Mouse (Mus musculus) E14TG2a.4 (cell line): Measurements from ENCODE around the gene Xkr7.
A peak's percentile ranks its signal among the peaks of the same experiment; 100 is the strongest.

Source experiments
- H3K27me3 ChIP-seq: 2 replicates; pipeline ENCODE4 v1.6.1; 2014; ENCODE audit warnings: low read length, control low read depth; ENCODE audit not compliant: insufficient read depth
- H3K36me3 ChIP-seq: 2 replicates; pipeline ENCODE4 v1.6.1; 2014; ENCODE audit warnings: low read length, control low read depth; ENCODE audit not compliant: insufficient read depth
- H3K4me1 ChIP-seq: replicated peaks from 2 replicates; pipeline ENCODE4 v1.6.1; 2014; ENCODE audit warnings: low read depth, low read length, control low read depth
- H3K4me3 ChIP-seq: replicated peaks from 2 replicates; pipeline ENCODE4 v1.5.1; 2014; ENCODE audit warnings: mild to moderate bottlenecking, low read length
- H3K9me3 ChIP-seq: 2 replicates; pipeline ENCODE4 v1.6.1; 2014; ENCODE audit warnings: low read length, control low read depth
- CTCF ChIP-seq: conservative IDR thresholded peaks from 2 replicates; pipeline ENCODE4 v1.5.1; 2014; ENCODE audit warnings: low read length
- NANOG ChIP-seq: IDR thresholded peaks from 2 replicates; pipeline ENCODE4 v1.6.1; 2014; ENCODE audit warnings: borderline replicate concordance, low read length, mixed read lengths
- POU5F1 ChIP-seq: IDR thresholded peaks from 2 replicates; pipeline ENCODE4 v1.6.1; 2014; ENCODE audit warnings: low read length, borderline replicate concordance

Gene Xkr7

GRCm38 (mm10) chr2:153047828-153048465 lies 16.3 kb downstream of the Xkr7 start:
- peaks cover 63% of the 10 kb centered on the region for H3K27me3 ChIP-seq
- H3K4me3 ChIP-seq = no peak overlapping the region
- no peaks in the 10 kb centered on the region for H3K9me3 ChIP-seq
- H3K4me1 ChIP-seq = peaks cover 29% of the 10 kb centered on the region
- no peaks in the 10 kb centered on the region for H3K36me3 ChIP-seq
- TF ChIP-seq CTCF = peak; percentile 83
- no peak for TF ChIP-seq POU5F1

GRCm38 (mm10) chr2:153049288-153049996 lies 17.8 kb downstream of the Xkr7 start:
- Histone ChIP-seq H3K4me3 (no peak overlapping the region), H3K9me3 (no peaks in the 10 kb centered on the region), H3K36me3 (no peaks in the 10 kb centered on the region), H3K27me3 (peaks cover 68% of the 10 kb centered on the region), H3K4me1 (peaks cover 41% of the 10 kb centered on the region)
- TF ChIP-seq CTCF = no peak
- TF ChIP-seq NANOG = no peak
- TF ChIP-seq POU5F1 = no peak

- Histone ChIP-seq H3K4me1 (peaks cover 46% of the 10 kb centered on the region), H3K27me3 (peaks cover 73% of the 10 kb centered on the region), H3K36me3 (no peaks in the 10 kb centered on the region), H3K4me3 (no peak overlapping the region), H3K9me3 (no peaks in the 10 kb centered on the region)
- TF ChIP-seq CTCF (no peak), POU5F1 (no peak), NANOG (no peak)
These were observed 18.3 kb downstream of the Xkr7 start for GRCm38 (mm10) chr2:153049997-153050358.

GRCm38 (mm10) chr2:153051095-153051494 lies 19.4 kb downstream of the Xkr7 start:
- Histone ChIP-seq H3K4me3 (no peak overlapping the region), H3K36me3 (no peaks in the 10 kb centered on the region), H3K4me1 (peaks cover 51% of the 10 kb centered on the region), H3K27me3 (peaks cover 68% of the 10 kb centered on the region), H3K9me3 (no peaks in the 10 kb centered on the region)
- TF ChIP-seq CTCF (no peak), POU5F1 (no peak), NANOG (no peak)

GRCm38 (mm10) chr2:153051537-153051936 lies 19.9 kb downstream of the Xkr7 start:
- Histone ChIP-seq H3K36me3 (no peaks in the 10 kb centered on the region), H3K4me3 (no peak overlapping the region), H3K4me1 (peaks cover 51% of the 10 kb centered on the region), H3K9me3 (no peaks in the 10 kb centered on the region), H3K27me3 (peaks cover 67% of the 10 kb centered on the region)
- TF ChIP-seq POU5F1 (no peak), NANOG (no peak), CTCF (no peak)

- H3K27me3 ChIP-seq = peaks cover 75% of the 10 kb centered on the region
- H3K9me3 ChIP-seq = no peaks in the 10 kb centered on the region
- peak overlapping the region; percentile 70 for H3K4me3 ChIP-seq
- TF ChIP-seq POU5F1 (no peak), CTCF (peak; percentile 30; the same call in 1 of the 2 replicates), NANOG (no peak)
- H3K36me3 ChIP-seq = no peaks in the 10 kb centered on the region
- H3K4me1 ChIP-seq = peaks cover 46% of the 10 kb centered on the region
These were observed 21.2 kb downstream of the Xkr7 start for GRCm38 (mm10) chr2:153052700-153053351.

- TF ChIP-seq POU5F1 = no peak
- no peak for TF ChIP-seq CTCF
- TF ChIP-seq NANOG = no peak
- Histone ChIP-seq H3K9me3 (no peaks in the 10 kb centered on the region), H3K27me3 (peaks cover 86% of the 10 kb centered on the region), H3K36me3 (no peaks in the 10 kb centered on the region), H3K4me1 (peaks cover 40% of the 10 kb centered on the region), H3K4me3 (peak overlapping the region; percentile 67; the same call in 1 of the 2 replicates)
These were observed 22.2 kb downstream of the Xkr7 start for GRCm38 (mm10) chr2:153053896-153054295.

GRCm38 (mm10) chr2:153055270-153055920 lies 23.7 kb downstream of the Xkr7 start:
- Histone ChIP-seq H3K4me3 (no peak overlapping the region), H3K36me3 (no peaks in the 10 kb centered on the region), H3K27me3 (peaks cover 79% of the 10 kb centered on the region), H3K9me3 (no peaks in the 10 kb centered on the region), H3K4me1 (peaks cover 41% of the 10 kb centered on the region)
- no peak for TF ChIP-seq NANOG
- no peak for TF ChIP-seq POU5F1
- TF ChIP-seq CTCF = peak; percentile 66
